Mouse (Mus musculus): ENCODE data around the gene Gm527. TPM values are rescaled to one million over a fixed set of nuclear protein-coding genes. Genes with fewer than 3 reads are reported as not detected.

Gene Gm527
- 10 to 100 TPM; 11.7 to 12.3 TPM for total RNA-seq (2021)
- long read RNA-seq, experiment 1, partial matches to known transcripts, result 0 of 5 reads
- long read RNA-seq, experiment 1, other reads (novel, unspliced or antisense), result 2 of 5 reads
- long read RNA-seq, experiment 2, partial matches to known transcripts, result 0 of 4 reads
- long read RNA-seq, experiment 2, other reads (novel, unspliced or antisense), result 1 of 4 reads

DNA sequence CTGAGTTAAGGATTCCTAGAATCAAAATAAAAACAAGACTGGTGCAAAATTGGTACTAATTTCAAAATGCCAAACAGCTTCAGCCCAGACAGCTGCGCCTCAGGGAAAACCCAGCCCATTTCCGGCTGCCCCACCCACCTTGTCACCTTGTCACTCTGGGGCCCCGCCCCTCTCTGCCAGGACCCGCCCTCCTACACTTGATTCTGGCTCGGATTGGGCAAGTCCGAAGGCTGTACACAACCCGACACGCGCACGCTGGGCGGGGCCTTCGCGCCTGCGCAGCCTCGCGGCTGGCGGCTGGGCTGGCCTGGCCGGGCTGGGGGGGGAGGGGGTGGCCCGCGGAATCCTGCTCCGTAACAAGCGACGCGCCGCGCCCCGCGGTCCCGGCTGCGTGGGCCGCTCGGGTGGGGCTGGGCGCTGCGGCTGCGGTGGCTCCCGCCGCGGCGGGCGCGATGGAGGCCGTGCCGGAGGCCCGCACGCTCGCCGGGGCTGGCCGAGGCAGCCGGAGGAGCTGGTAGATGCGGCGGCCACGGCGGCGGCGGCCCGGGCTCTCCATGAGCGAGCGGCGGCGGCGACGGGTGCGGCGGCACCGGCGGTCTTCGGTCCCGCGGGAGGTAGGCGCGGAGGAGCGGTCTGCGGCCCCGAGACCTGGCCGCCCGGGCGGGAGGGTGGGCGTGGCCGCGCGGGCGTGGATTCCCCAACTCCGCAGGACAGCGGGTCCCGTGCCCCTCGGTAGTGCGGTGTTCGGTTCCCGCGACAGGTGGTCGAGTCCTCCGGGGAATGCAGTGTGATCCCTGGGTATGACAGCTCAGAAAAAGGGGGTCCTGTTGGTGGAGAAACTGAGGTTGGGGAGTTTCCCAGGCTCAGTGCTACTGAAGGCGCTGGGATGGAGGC, at the start of gene Gm527:
Gm527 (plus strand) TSS at position 329 of the 894 bp plus-strand sequence.
- DNase-seq (ENCODE audit: low spot score in 2 of 2), result peak; percentile 88 to 95

DNA sequence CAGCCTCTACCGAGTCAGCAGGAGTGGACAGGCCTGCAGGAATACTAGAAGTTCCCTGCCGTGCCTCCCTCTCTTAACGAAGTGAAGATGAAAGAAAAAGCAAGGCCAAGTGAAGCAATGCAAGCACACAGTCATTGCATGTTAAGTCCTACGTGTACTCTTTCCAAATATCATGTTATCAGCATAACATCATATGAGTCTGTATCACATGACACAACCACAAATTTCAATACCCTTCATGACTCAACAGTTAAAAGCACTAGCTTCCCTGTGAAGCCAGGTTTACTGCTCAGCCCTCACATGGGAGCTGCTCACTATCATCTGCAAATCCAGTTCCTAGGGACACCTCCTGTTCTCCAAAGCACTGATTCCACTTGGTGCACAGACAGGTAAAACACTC, 46.6 kb upstream of the Gm527 start:
- DNase-seq (ENCODE audit: low spot score in 2 of 2), result no peak

- DNase-seq (ENCODE audit: low spot score in 2 of 2), result peak; percentile 48 to 57
These were observed 20.5 kb upstream of the Gm527 start for GRCm38 (mm10) chr12:64897060-64897730.

DNA sequence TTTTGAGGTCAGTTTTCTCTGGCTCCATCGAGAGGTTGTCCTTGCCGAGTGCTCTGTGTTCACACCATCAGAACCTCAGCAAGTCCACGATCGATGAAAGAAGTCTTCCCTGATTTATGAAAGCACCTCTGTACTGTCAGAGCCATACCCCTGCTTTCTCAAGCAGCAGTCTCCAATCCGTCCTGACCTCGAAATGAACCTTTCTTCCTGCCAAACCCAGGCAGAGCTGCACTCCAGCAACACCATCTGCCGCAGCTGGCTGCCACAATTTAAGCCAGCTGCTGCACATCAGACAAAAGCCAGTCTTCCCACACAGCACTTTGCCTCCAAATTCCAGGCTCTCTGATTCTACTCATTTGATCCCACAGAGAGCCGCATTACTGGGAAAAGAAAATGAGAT, 15.2 kb upstream of the Gm527 start:
- no peak for DNase-seq (ENCODE audit: low spot score in 2 of 2)

GRCm38 (mm10) chr12:64903186-64903585, 14.5 kb upstream of the Gm527 start:
- no peak for DNase-seq (ENCODE audit: low spot score in 2 of 2)

DNA sequence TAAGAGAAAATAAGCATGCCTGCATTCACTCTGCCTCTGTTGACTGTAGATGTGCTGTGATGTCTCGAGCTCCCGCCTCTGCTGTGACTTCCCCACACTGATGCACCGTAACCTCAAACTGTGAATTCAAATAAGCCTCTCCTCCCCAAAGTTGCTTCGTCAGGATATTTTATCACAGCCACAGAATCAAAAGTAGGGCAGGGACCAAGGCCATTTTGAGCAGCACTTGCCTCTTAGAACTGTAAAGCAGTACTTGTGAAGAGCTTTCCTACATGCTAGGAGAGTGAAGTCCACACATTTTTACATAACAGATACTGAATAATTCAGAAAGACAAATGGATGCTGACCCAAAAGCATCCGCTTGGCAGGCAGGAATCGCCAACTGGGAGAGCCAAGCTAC, 4.7 kb upstream of the Gm527 start:
- no peak for DNase-seq (ENCODE audit: low spot score in 2 of 2)

DNA sequence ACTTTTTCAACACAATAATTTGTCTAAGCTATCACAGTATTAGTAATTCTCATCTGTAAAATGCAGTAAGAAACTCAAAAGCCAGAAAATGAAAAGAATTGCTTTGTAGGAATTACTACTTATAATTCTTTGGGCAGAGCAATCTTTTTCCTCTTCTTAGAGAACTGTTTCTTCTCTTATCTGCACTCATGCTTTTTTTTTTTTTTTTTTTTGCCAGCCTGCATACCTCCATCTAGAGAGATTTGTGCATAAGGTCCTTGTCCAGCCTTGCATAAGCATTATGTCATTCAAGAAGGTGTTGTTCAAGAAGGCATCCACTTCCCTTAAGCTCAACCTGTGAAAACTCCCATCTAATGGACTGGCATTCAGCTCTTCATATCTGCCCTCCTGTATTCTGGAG, 971 bp upstream of the Gm527 start:
- DNase-seq (ENCODE audit: low spot score in 2 of 2), result no peak

GRCm38 (mm10) chr12:64937493-64937892, 19.8 kb downstream of the Gm527 start:
- no peak for DNase-seq (ENCODE audit: low spot score in 2 of 2)

- no peak for DNase-seq (ENCODE audit: low spot score in 2 of 2)
These were observed 46.9 kb downstream of the Gm527 start for GRCm38 (mm10) chr12:64964560-64964959.

GRCm38 (mm10) chr12:64965124-64966026, 47.7 kb downstream of the Gm527 start, which contains the start of the genes Klhl28 and Togaram1:
Klhl28 (minus strand) TSS chr12:64965534.
Togaram1 (plus strand) TSS chr12:64965804.
- DNase-seq (ENCODE audit: low spot score in 2 of 2), result peak; percentile 98 to 100

DNA sequence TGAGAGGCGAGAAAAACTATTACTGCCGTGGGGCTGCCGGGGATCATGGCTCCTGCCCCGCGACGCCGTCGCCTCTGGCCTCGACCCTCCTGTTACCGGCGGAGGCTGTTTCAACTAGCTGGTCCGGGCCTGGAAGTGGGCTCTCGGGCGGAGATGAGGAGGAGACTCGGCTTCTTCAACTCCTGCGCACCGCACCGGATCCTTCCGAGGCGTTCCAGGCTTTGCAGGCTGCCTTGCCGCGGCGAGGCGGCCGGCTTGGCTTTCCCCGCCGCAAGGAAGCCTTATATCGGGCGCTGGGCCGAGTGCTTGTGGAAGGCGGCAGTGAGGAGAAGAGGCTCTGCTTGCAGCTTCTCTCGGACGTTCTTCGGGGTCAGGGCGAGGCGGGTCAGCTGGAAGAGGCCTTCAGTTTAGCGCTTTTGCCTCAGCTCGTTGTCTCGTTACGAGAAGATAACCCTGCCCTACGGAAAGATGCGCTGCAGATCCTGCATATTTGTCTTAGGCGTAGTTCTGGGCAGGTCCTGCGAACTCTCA, 48.5 kb downstream of the Gm527 start:
- DNase-seq (ENCODE audit: low spot score in 2 of 2), result peak; percentile 48 to 55

DNA sequence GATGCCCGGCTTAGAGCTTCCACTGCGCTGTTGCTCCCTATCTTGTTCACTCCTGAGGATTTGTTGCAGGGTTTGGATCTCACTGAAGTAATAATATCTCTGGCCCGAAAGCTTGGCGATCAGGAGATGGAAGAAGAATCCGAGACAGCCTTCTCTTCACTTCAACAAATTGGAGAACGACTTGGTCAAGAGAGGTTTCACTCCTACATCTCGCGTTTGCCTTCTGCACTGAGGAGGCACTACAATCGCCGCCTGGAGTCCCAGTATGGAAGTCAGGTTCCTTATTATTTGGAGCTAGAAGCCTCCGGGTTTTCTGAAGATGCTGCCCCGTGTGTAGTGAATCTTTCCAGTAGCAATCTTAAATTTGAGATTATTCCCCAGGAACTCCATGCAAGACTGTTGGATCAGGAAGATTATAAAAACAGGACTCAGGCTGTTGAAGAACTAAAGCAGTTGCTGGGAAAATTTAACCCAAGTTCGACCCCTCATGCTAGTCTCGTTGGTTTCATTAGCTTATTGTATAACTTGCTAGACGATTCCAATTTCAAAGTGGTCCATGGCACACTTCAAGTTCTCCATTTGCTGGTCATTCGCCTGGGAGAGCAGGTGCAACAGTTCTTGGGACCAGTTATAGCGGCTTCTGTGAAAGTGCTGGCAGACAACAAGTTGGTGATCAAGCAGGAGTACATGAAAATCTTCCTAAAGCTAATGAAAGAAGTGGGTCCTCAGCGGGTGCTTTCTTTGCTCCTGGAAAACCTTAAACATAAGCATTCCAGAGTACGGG, 49.1 kb downstream of the Gm527 start:
- peak in 1 of 2 experiments; percentile 13 for DNase-seq (ENCODE audit: low spot score in 2 of 2)

- DNase-seq (ENCODE audit: low spot score in 2 of 2), result peak in 1 of 2 experiments; percentile 8
These were observed 49.8 kb downstream of the Gm527 start for GRCm38 (mm10) chr12:64967470-64967869.

DNA sequence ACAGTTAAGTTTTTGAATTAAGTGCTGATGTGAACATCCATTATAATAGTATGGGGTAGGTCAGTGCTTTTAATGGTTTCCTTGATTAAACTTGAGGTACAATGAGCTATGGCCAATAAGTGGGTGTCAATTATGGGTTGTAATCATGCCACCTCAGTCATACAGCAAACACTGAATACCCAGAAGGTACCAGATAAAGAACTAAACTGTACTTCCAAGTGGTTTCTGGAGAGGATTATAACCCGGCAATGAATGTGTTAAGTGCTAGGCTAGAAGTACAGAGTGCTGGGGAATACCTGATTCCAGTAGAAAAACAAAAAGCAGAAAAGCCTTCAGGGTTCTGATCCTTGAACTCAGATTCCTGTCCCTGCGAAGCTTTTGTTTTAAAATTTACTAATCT, 50.4 kb downstream of the Gm527 start:
- no peak for DNase-seq (ENCODE audit: low spot score in 2 of 2)

- no peak for DNase-seq (ENCODE audit: low spot score in 2 of 2)
These were observed 53.7 kb downstream of the Gm527 start for GRCm38 (mm10) chr12:64971399-64971798.

GRCm38 (mm10) chr12:64972063-64972462, 54.4 kb downstream of the Gm527 start:
- DNase-seq (ENCODE audit: low spot score in 2 of 2), result no peak
